Mouse (Mus musculus): ENCODE data around the gene Lrrc4b.

DNA sequence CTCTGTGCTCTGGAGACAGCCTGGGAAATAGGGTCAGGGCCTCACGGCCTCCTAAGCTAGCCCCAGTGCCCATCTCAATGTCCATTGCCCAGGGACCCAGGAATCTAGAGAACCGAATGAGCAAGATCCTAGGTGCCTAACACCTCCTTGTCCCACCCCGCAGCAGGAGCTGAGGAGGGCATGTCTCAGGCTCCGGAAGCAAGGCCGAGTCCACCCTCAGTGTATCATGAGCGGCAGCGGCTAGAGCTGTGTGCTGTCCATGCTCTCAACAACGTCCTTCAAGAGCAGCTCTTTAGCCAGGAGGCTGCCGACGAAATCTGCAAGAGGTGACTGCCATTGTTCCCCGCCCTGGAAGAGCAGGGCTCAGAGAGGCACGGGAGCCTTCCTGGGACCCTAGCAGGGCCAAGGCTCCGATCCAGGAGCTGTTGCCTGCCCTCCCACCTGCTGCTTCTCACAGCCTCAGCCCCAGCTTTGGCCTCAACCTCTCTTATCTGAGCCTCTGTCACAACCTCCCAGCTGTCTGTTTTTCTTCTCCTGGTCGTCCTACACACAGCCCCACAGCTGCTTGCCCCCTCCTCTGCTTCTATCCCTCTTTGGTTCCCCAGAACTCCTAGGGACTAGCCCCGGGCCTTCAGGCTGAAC is 39.9 kb downstream of the Lrrc4b start:
- TF ChIP-seq CTCF (IDR thresholded peaks at IDR 0.05; ENCODE audit: control insufficient read depth, insufficient read depth, low read length) (no peak), POLR2A (IDR thresholded peaks at IDR 0.05; ENCODE audit: borderline replicate concordance, control insufficient read depth, low read depth, low read length) (0 out of 2 replicates have a peak, but pooled peaks have one; percentile 6)
